Mouse (Mus musculus) adrenal gland, adult 8-10 months (tissue): ENCODE data around the gene Med12l. TPM values are rescaled to one million over a fixed set of nuclear protein-coding genes. Genes with fewer than 3 reads are reported as not detected.
"Not testable (repeated sequence)": the region's sequence is repeated elsewhere in the genome, so short reads cannot be mapped to it uniquely, and the experiment has no call there.

ENCODE experiments used
- DNase-seq: peaks from one replicate; pipeline ENCODE4 v3.0.0; 2022
- total RNA-seq, 4 experiments: library from RNA; stranded (reverse); gene quantifications; 2 replicates each; pipeline ENCODE4 v1.2.4; 2022

Med12l gene
- total RNA-seq, 4 experiments from 2014 or later, result 13.0 to 19.3 (median 16.9) TPM

DNA sequence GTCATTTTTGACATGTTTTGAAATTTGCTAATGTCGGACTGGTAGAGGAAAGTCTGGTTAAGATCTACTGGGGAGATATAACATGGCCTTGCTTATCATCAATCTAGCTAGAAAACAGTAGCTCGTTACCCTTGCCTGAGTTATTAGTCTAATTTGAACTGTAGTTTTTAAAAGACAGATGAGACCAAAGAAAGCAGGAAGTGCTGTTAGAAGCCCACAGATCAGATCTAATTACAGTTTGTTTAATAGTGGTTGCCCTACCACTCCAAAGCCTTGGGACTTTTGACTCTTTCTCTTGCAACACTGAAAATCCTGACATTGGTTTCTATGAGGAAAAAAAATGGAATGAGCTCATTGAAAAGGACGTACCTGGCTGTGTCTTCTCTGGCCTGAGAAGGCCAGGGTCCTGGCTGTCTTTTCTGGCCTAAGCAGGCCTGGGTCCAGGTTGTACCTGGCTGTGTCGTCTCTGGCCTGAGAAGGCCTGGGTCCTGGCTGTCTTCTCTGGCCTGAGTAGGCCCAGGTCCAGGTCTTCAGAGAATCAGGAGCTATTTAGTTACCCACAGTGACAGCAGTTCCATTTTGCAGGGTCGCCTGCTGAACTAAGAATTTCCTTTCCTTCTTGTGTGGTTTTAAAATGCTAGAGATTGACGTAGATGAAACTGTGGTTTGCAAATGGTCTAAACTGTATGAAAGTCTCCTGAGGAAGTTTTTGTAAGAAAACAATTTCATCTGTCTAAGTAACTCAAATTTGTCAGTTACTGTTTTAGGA is 95.8 kb downstream of the Med12l start, which contains the start of gene Gpr171:
TSS of gene Gpr171 (minus strand) at position 604 of the 769 bp plus-strand sequence.
- no peak for DNase-seq

DNA sequence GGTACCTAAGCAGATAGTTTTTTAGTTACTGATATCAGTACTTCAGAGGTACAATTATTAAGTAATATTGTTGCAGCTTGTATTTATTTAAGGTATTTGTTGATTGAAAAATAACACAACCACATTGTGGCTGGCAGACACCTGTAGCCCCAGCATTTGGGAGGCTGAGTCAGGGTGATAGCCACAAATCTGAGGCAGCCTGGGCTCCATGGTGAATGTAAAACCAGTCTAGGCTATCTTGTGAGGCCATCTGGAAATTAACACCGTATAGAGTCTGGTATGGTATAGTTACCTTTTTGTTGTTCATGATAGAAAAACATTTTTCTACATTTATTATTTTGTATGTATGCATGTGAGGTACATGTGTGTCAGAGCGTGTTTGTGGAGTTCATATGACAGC is 96.5 kb downstream of the Med12l start:
- DNase-seq, result no peak

DNA sequence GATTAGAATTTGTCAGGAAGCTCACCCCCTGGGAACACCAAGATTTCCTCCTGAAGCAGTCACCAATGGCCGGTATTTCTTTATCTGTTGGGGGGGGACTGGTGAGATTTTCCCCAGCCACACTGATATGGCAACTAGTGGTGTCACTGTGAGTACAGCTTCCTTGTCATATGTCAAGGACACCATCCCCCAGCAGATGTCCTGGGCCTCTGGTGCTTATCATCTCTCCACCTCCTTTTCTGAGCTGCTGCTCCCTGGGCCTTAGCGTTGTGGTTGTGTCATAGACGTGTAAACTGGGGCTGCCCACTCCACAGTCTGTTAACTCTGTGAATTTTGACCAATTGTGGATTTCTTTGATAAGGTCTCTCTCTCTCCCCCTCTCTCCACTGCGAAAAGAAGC is 98.8 kb downstream of the Med12l start:
- no peak for DNase-seq

DNA sequence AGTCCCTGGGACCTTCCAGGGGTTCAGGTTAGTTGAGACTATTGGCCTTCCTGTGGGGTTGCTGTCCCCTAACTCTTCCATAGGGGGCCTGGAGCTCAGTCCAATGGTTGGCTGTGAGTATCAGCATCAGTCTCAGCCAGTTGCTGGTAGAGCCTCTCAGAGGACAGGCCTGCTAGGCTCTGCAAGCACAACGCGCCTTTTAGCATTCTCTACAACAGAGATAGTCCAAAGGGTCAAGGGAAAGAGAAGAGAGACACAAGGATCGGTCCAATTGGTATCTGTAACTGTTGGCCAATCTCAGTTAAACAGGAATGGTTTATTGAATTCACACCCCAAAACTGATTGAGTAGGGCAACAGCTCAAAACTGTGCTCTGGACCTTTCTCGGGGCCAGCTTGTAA is 101.8 kb downstream of the Med12l start:
- DNase-seq, result no peak

DNA sequence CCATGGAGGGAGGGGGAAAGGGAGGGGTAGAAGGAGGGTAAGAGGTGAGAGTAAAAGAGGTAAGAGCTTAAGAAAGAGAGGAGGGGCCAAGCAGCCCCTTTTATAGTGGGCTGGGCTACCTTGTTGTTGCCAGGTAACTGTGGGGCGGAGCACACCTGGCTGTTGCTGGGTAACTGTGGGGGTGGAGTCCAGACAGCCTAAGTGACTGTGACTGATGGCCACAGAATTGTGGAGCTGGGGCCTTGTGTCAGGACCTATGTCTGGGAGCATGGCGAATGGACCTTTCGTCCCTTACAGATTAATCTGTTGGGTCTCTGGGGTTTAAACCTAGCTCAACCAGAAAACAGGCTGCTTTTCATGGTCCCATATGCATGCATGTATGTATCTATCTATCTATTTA is 104.2 kb downstream of the Med12l start:
- DNase-seq, result not testable (repeated sequence)

DNA sequence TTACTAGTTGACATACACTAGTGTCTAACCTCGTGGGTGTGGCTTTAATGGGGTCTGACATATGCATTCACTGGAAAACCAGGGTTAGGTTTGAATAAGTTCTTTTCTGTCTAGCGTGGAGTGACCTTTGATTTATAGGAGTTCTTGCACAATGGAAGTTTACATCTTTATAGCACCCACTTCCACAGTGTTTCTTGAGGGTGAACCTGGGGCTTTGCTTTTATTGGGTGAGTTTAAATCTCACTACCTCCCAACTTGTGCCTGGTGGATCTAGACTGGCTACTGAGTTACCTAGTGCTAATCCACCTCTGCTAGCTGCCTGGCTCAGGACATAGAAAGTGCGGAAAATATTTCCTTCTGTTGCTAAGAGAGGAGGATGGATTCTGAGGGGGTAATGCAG is 106.3 kb downstream of the Med12l start:
- DNase-seq, result no peak

DNA sequence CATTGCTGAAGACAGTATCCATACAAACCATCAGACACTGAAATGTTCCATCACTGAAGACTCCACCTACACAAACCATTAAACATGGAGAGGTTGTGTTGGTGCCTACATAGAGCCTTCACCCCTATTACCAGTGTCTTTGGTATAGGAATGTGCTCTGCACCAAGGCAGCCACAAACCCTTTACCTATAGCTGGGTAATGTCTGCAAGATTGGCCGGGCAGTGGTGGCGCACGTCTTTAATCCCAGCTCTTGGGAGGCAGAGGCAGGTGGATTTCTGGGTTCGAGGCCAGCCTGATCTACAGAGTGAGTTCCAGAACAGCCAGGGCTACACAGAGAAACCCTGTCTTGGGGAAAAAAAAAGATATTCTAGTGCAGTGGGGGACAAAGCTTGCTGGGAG is 107.7 kb downstream of the Med12l start:
- DNase-seq, result not testable (repeated sequence)

DNA sequence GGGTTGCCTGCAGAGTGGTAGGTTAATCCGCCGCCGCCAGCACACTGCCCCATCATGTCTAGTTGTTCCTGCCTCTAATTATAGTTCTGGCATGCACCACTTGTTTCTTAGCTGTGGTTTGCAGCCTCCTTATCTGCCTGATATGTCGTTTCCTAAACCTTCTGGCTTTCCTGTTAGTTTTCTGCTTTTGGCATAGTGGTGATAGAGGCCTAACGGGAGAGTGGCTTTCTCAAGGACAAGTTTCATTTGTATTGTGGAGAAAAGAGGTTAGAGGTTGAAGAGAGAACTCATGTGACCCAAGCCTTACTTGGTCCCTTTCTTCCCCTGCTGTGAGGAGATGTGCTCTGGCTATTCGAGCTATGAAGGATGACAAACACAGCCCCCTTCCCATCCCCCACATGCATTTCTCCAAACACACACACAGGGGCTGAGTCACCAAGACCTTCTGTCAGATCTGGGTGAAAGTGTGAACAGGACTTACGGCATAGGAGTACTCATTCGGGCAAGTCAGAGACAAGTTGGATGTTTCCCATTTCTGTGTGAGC is 108.4 kb downstream of the Med12l start:
- DNase-seq, result no peak

DNA sequence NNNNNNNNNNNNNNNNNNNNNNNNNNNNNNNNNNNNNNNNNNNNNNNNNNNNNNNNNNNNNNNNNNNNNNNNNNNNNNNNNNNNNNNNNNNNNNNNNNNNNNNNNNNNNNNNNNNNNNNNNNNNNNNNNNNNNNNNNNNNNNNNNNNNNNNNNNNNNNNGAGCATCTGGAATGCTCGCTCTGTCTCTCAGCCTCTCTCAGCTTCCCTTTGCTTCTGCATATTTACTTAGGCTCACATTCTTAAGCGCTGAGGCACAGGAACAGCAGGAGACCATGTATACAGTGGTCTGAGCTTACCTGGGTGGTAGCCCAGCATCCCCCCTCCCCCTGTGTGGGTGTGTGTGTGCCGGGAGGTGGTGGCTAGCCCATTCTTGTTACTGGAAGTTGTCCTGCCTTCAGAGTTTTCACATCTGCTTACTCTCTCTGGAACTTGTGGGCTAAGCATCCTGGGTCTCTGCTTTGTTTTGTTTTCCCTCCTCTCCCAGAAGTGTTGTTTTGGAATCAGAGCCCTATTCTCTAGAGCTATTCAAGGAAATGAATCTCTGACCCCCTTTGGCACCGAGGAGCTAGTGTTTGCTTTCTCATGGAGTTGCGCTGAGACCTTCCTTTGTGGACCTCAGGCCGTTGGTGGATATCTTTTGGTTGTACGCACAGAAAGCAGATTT is 115.6 kb downstream of the Med12l start:
- DNase-seq, result no peak

DNA sequence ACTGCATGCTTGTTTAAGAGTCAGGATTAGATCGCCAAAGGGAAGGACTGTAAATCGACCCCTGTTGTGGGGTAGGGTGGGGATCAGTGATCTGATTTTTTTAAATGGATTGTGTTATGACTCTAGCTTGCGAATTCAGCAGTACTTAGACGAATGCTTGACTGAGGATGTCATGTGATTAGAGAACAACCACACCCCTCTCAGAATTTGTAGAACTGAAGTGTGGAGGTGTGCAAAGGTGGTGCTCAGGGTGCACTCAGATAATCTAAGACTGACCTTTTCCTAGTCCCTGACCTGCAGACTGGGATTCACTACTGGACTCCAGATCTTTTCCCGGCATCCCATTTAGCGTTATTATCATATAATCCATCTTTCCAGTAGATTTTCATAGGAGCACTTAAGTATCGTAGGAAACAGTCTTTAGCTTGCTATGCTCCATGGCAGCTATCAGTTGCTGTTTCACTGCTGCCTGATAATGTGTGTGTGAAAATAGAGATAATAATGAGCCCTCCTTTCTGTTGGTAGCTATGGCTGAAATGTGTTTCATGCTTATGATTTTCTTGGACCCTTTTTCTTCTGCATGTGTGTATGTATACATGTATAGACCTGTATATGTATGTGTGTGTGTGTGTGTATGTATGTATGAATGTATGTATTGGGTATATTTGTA is 116.3 kb downstream of the Med12l start:
- DNase-seq, result no peak

DNA sequence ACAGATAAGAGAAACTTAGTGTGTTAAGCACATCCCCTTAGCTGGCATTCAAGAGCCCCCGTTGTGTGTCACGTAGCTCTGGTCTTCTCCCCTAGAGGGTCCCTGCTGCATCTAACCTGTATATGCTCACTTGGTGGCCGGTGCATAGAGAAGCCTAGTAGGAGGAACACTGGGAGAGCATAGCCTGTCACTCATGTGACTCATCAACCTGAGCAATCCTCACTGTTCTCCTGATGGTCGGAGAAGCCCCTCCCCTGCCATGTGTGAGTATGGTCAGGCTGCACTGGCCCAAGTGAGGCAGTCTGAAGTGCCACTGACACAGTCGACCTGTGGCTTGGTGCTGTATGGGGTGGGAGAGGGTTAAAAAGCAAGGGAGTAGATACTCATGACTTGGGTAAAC is 119.4 kb downstream of the Med12l start:
- DNase-seq, result no peak

DNA sequence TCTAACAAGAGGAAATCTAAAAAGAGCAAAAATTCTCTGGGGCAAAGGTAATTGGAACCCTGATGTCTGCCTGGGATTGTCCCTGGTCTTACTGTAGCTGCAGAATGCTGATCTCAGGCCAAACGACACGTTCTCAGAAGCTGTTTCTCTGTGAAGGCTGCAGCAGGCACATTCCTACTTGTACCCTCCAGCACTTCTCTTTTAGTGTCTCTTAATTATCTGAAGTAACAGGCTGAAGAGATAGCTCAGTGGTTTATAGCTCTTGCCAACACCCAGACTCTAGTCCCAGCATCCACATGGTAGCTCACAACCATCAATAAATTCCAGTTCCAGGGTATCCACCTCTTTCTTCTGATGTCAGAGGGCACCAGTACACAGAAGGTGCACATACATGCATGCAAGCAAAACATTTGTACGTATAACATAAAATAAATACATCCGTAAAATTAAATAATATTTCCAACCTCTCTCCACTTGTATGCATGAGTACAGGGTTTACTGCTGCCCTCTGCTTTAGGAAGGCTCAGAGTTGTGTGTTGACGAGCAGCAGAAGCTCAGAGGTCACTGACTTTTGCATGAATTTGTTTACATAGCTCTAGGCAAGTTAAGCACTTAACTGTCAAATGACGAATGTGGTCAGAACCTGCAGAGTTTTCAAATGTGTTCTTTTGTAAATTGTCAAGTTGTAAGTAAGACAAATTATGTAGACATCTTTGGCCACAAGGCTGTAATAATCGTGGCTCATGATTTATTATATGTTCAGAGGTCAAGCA is 120.3 kb downstream of the Med12l start:
- DNase-seq, result no peak

DNA sequence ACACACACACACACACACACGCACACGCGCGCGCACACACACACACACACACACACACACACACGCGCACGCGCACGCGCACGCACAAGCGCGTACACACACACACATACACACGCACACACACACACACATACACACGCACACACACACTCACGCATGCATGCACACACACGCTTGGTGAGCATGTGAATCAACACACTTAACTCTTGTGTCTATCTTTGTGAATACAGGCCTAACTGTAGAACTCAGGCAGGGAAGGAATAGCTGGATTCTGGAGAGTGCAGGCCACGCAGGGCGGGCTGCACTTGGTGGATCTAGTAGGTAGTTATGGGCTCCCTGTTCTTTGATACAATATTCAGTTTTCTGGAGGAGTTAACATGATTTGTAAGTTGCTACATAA is 123.1 kb downstream of the Med12l start:
- no peak for DNase-seq

DNA sequence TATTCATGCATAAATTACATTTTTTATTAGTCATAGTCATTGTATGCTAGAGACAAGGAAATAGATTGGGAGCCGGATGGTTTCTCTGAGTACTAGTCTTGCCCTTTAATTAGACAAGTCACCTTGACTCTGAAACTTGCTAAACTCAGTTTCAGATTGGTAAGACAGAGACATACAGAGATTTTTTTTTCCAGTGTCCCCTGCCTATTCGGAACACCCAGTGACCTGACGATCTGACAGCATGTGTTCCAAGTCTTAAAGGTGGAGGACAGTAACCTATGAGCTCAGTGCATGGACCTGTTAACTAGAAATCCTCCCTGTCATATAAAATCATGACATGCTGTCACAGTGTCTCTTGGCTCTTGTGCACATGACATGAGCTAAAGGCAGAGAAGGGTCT is 123.9 kb downstream of the Med12l start:
- DNase-seq, result no peak

DNA sequence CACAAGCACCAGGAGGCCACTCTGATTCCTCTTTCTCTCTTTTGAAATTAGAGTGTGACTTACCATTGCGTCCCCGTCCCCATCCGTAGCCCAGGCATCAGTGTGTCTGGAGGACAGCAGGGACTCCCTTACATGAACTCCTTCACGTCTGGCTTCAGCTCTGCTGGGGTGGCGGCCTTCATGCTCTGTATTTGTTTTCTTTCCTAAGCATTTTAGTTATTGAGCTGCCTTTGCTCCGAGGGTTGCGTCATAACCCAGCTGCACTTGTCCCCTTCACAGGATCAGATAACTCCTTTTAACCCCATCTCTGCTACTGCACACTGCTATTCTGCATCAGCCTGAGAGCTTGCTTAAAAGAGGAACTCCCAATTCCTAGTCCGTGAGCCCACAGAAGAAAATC is 124.8 kb downstream of the Med12l start:
- DNase-seq, result peak; percentile 68

DNA sequence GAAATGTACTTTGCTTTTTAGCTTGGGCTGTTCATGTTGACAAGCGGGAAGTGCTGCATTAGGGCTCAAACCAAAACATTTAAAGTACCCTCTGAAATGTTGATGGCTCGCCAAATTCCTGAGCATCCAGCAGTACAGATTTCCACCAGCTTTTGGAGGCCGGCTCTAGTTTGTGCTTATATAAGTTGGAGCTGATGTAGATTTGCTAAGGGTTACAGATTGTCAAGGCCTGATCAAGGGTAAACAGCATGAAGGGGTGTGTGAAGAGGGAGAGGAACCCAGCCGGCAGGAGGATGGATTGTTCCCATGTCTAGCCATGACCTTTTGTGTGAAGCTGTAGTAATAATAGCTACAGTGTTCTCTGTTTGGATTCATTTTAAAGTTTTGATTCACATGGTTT is 125.5 kb downstream of the Med12l start:
- no peak for DNase-seq

DNA sequence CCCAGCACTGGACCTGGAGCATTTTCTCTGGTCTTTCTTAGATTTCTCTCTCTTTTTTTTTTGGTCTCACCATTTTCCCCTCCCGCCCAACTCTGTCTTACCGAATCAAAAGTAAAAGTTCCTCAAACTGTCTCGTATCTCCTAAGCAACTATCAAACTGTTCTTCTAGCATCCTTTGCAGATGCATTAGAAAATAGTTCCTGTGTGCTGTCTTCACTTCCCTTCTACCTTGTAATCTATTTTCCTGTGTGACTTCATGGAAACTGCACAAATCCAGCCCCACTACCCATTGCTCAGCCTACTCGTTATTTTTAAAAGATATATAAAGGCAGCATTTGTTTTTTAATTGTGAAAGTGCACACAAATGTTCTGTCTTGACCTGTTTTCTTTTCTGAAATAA is 126.3 kb downstream of the Med12l start:
- DNase-seq, result no peak

DNA sequence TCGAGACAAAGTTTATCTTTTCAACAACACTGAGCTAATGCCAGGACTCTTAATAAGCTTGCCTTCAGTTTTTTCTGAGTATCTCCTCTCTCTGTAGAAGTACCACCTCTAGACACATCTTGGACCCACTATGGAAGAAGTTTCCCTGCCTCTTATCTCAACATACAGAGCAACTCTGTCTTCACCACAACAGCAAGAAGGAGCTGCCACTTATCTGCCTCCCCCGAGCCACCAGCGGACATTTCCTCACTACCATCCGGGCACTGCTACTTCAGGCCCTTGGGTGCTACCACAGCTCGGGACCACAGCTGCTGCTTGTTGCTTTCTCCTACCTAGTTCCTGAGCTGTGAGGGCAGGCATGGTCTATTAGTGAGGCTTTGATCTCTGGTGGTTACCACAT is 127.6 kb downstream of the Med12l start:
- DNase-seq, result no peak

DNA sequence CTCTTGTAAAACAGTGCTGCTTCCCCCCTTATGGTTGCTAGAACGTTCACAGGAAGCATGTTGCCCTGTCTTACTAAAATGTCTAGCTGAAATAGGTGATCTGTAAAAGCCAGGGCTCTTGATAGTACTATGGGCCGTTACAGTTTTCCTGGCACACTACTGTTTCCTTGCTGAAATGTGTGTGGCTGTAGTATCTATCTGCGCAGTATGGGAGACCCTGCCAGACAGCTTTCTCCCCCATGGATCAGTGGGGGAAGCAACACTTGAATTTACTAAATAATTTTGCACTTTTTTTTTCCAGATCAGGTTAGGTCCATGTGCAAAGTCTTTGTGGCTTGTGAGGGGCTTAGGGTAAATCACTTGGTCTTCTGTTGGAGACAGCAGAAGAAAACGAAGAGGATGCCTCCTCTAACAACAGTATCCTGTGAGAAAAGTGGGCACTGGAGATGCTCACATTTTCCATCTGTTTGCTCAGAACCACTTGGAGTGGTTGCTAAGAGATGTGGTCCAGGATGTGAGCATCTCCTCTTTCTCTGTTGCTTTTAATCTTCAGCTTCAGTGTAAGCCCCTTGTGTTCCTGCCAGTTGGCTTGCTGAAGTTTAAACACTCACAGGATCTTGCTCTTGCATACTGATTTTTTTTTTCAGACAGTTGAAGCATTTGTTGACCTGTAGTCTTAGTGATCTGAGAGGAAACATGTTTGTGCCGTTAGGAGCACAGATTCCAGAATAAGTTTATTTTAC is 130.5 kb downstream of the Med12l start:
- DNase-seq, result no peak

DNA sequence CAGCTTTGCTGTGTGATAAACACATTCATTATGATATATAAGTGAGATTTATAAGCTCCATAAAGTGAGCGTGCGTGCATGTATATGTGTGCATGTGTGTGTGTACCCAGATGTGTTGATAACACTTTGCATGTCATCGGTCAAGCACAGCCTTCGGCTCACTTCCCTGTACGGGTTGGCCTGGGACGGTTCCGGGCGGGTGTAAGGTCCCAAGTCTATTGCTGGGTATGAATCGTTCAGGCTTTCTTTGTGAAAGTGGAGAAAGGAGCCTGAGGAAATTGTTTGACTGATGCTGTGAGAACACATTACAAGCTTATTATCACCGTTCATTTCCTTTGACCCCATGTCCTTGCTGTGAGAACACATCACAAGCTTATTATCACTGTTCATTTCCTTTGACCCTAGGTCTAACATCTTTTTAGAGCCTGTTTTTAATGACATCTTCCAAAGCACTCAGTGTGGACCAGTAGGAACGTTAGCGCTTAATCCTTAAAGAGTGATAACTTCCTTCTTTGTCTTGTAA is 133.4 kb downstream of the Med12l start:
- no peak for DNase-seq

DNA sequence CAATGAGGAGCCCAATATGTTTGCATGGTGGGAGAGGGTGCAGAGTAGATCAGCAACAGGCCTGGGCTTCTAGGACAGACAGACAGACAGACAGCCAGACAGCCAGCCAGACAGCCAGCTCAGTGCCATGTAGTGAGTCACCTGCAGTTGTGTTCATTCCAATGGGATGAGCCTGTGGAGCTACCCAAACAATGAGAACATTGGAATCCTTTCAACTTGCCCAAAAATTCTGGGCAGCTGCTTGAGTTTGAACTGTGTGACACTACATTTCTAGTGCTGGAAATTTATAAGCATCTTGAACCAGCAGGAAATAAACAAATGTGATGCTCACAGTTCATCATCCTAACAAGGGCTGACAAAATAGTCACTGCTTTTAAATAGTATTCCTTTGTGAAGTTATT is 134.0 kb downstream of the Med12l start:
- DNase-seq, result no peak

DNA sequence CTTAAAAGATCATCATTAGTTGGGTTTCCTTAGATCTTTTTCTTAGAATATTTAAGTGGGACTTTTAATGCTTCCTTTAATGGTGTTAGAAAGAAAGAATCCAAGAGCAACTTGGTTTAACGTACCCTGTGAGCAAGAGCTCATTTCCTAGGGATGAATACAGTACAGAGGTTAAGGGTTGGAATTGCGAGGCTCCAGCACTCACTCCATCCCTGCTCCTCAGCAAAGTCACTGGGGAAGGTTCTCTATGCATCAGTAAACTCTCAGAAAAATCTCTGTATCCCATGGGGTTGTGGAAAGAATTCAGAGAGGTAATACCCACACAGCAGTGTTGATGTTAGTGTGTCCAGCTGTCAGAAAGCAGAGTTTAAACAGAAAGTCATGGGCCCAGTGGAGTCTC is 134.5 kb downstream of the Med12l start:
- DNase-seq, result no peak
